Mouse (Mus musculus): ENCODE results near the gene Krtap9-1. TPM values are rescaled to one million over a fixed set of nuclear protein-coding genes. Genes with fewer than 3 reads are reported as not detected.
"Not testable (repeated sequence)": the region's sequence is repeated elsewhere in the genome, so short reads cannot be mapped to it uniquely, and the experiment has no call there.

The Krtap9-1 gene
- not detected in 2 replicates for polyA plus RNA-seq (2015; fragmentation: Nextera tagmentation; extraction: Ambion mirVana)

- ATAC-seq (ENCODE audit: low FRiP score); H3K27me3 ChIP-seq (replicated peaks); H3K4me1 ChIP-seq; H3K27ac ChIP-seq (replicated peaks); H3K36me3 ChIP-seq; H3K4me3 ChIP-seq (replicated peaks); H3K9me3 ChIP-seq (replicated peaks); H3K4me2 ChIP-seq; H3K9ac ChIP-seq (replicated peaks): not testable (repeated sequence)
- WGBS = 77% methylated on average over 1 of the region's 1 CpGs
Measured at GRCm38 (mm10) chr11:99873089-99873488, at the start of gene Krtap9-1. TSS of gene Krtap9-1 (plus strand) at chr11:99873389.

- Histone ChIP-seq H3K27ac (replicated peaks) (no peak within 1 kb of the TSS), H3K4me3 (replicated peaks) (no peak within 1 kb of the TSS), H3K4me2 (no peak within 1 kb of the TSS), H3K4me1 (no peaks in the 10 kb centered on the region), H3K9ac (replicated peaks) (no peak within 1 kb of the TSS), H3K27me3 (replicated peaks) (no peaks in the 10 kb centered on the region), H3K9me3 (replicated peaks) (no peaks in the 10 kb centered on the region), H3K36me3 (no peaks in the 10 kb centered on the region)
- WGBS = 78% methylated on average over 1 of the region's 1 CpGs
- ATAC-seq (ENCODE audit: low FRiP score) = no peak
Measured at GRCm38 (mm10) chr11:99837966-99838365, 35.2 kb upstream of the Krtap9-1 start, which contains the start of gene 2300003K06Rik. TSS of gene 2300003K06Rik (minus strand) at chr11:99838066.

GRCm38 (mm10) chr11:99842185-99842584 lies 31.0 kb upstream of the Krtap9-1 start:
- Histone ChIP-seq H3K27me3 (replicated peaks) (no peaks in the 10 kb centered on the region), H3K4me3 (replicated peaks) (no peak overlapping the region), H3K4me1 (no peaks in the 10 kb centered on the region), H3K27ac (replicated peaks) (no peak overlapping the region), H3K36me3 (no peaks in the 10 kb centered on the region), H3K9me3 (replicated peaks) (no peaks in the 10 kb centered on the region), H3K9ac (replicated peaks) (no peak overlapping the region), H3K4me2 (no peak overlapping the region)
- 32% methylated on average over 1 of the region's 1 CpGs for WGBS
- no peak for ATAC-seq (ENCODE audit: low FRiP score)

GRCm38 (mm10) chr11:99846746-99847145 lies 26.4 kb upstream of the Krtap9-1 start:
- Histone ChIP-seq H3K4me1 (no peaks in the 10 kb centered on the region), H3K9ac (replicated peaks) (no peak overlapping the region), H3K4me2 (no peak overlapping the region), H3K9me3 (replicated peaks) (no peaks in the 10 kb centered on the region), H3K4me3 (replicated peaks) (no peak overlapping the region), H3K36me3 (no peaks in the 10 kb centered on the region), H3K27me3 (replicated peaks) (no peaks in the 10 kb centered on the region), H3K27ac (replicated peaks) (no peak overlapping the region)
- 98% methylated on average over 2 of the region's 2 CpGs for WGBS
- no peak for ATAC-seq (ENCODE audit: low FRiP score)

- no peak for ATAC-seq (ENCODE audit: low FRiP score)
- no peak within 1 kb of the TSS for H3K27ac ChIP-seq (replicated peaks)
- no peak within 1 kb of the TSS for H3K9ac ChIP-seq (replicated peaks)
- H3K27me3 ChIP-seq (replicated peaks) = no peaks in the 10 kb centered on the region
- no peaks in the 10 kb centered on the region for H3K36me3 ChIP-seq
- no peaks in the 10 kb centered on the region for H3K9me3 ChIP-seq (replicated peaks)
- H3K4me2 ChIP-seq = no peak within 1 kb of the TSS
- no peak within 1 kb of the TSS for H3K4me3 ChIP-seq (replicated peaks)
- no peaks in the 10 kb centered on the region for H3K4me1 ChIP-seq
Measured at GRCm38 (mm10) chr11:99851508-99851907, 21.7 kb upstream of the Krtap9-1 start, which contains the start of gene Krtap4-16. TSS of gene Krtap4-16 (minus strand) at chr11:99851608.

- no peak overlapping the region for H3K27ac ChIP-seq (replicated peaks)
- H3K9ac ChIP-seq (replicated peaks) = no peak overlapping the region
- H3K9me3 ChIP-seq (replicated peaks) = no peaks in the 10 kb centered on the region
- H3K4me1 ChIP-seq = no peaks in the 10 kb centered on the region
- ATAC-seq (ENCODE audit: low FRiP score) = no peak
- H3K27me3 ChIP-seq (replicated peaks) = no peaks in the 10 kb centered on the region
- no peak overlapping the region for H3K4me2 ChIP-seq
- H3K4me3 ChIP-seq (replicated peaks) = no peak overlapping the region
- 57% methylated on average over 3 of the region's 3 CpGs for WGBS
- H3K36me3 ChIP-seq = no peaks in the 10 kb centered on the region
Measured at GRCm38 (mm10) chr11:99854121-99854520, 19.1 kb upstream of the Krtap9-1 start.

GRCm38 (mm10) chr11:99857617-99858016 lies 15.6 kb upstream of the Krtap9-1 start, which contains the start of gene Gm11568:
TSS of gene Gm11568 (plus strand) at chr11:99857917.
- H3K4me2 ChIP-seq = no peak within 1 kb of the TSS
- ATAC-seq (ENCODE audit: low FRiP score) = no peak
- no peak within 1 kb of the TSS for H3K4me3 ChIP-seq (replicated peaks)
- no peaks in the 10 kb centered on the region for H3K4me1 ChIP-seq
- WGBS = 93% methylated on average over 2 of the region's 2 CpGs
- H3K9me3 ChIP-seq (replicated peaks) = no peaks in the 10 kb centered on the region
- H3K27ac ChIP-seq (replicated peaks) = no peak within 1 kb of the TSS
- H3K27me3 ChIP-seq (replicated peaks) = no peaks in the 10 kb centered on the region
- H3K9ac ChIP-seq (replicated peaks) = no peak within 1 kb of the TSS
- no peaks in the 10 kb centered on the region for H3K36me3 ChIP-seq

GRCm38 (mm10) chr11:99858761-99859160 lies 14.4 kb upstream of the Krtap9-1 start:
- no peak overlapping the region for H3K4me3 ChIP-seq (replicated peaks)
- H3K27ac ChIP-seq (replicated peaks) = no peak overlapping the region
- WGBS = 83% methylated on average over 2 of the region's 2 CpGs
- H3K4me1 ChIP-seq = no peaks in the 10 kb centered on the region
- no peak overlapping the region for H3K9ac ChIP-seq (replicated peaks)
- ATAC-seq (ENCODE audit: low FRiP score) = no peak
- no peaks in the 10 kb centered on the region for H3K27me3 ChIP-seq (replicated peaks)
- H3K9me3 ChIP-seq (replicated peaks) = no peaks in the 10 kb centered on the region
- H3K36me3 ChIP-seq = no peaks in the 10 kb centered on the region
- no peak overlapping the region for H3K4me2 ChIP-seq

GRCm38 (mm10) chr11:99864176-99864575 lies 9.0 kb upstream of the Krtap9-1 start, which contains the start of gene Gm11559:
TSS of gene Gm11559 (plus strand) at chr11:99864476.
- WGBS = 74% methylated on average over 1 of the region's 1 CpGs
- not testable (repeated sequence) for H3K9ac ChIP-seq (replicated peaks); H3K4me2 ChIP-seq; H3K9me3 ChIP-seq (replicated peaks); H3K36me3 ChIP-seq; ATAC-seq (ENCODE audit: low FRiP score); H3K4me3 ChIP-seq (replicated peaks); H3K4me1 ChIP-seq; H3K27me3 ChIP-seq (replicated peaks); H3K27ac ChIP-seq (replicated peaks)

- H3K9ac ChIP-seq (replicated peaks); H3K4me2 ChIP-seq; ATAC-seq (ENCODE audit: low FRiP score); H3K27ac ChIP-seq (replicated peaks); H3K36me3 ChIP-seq; H3K4me1 ChIP-seq; H3K9me3 ChIP-seq (replicated peaks); H3K4me3 ChIP-seq (replicated peaks); H3K27me3 ChIP-seq (replicated peaks): not testable (repeated sequence)
- 64% methylated on average over 1 of the region's 1 CpGs for WGBS
Measured at GRCm38 (mm10) chr11:99878887-99879286, 5.7 kb downstream of the Krtap9-1 start, which contains the start of gene Gm11567. TSS of gene Gm11567 (plus strand) at chr11:99879187.

- H3K4me2 ChIP-seq = no peak within 1 kb of the TSS
- no peak within 1 kb of the TSS for H3K9ac ChIP-seq (replicated peaks)
- no peak within 1 kb of the TSS for H3K4me3 ChIP-seq (replicated peaks)
- no peaks in the 10 kb centered on the region for H3K9me3 ChIP-seq (replicated peaks)
- H3K4me1 ChIP-seq = no peaks in the 10 kb centered on the region
- no peaks in the 10 kb centered on the region for H3K36me3 ChIP-seq
- no peaks in the 10 kb centered on the region for H3K27me3 ChIP-seq (replicated peaks)
- ATAC-seq (ENCODE audit: low FRiP score) = no peak
- H3K27ac ChIP-seq (replicated peaks) = no peak within 1 kb of the TSS
- WGBS = 89% methylated on average over 2 of the region's 2 CpGs
Measured at GRCm38 (mm10) chr11:99907620-99908019, 34.4 kb downstream of the Krtap9-1 start, which contains the start of gene Krtap31-1. TSS of gene Krtap31-1 (plus strand) at chr11:99907920.

- 96% methylated on average over 3 of the region's 3 CpGs for WGBS
- Histone ChIP-seq H3K9ac (replicated peaks) (no peak within 1 kb of the TSS), H3K4me3 (replicated peaks) (no peak within 1 kb of the TSS), H3K27ac (replicated peaks) (no peak within 1 kb of the TSS), H3K4me1 (no peaks in the 10 kb centered on the region), H3K27me3 (replicated peaks) (no peaks in the 10 kb centered on the region), H3K36me3 (no peaks in the 10 kb centered on the region), H3K4me2 (no peak within 1 kb of the TSS), H3K9me3 (replicated peaks) (no peaks in the 10 kb centered on the region)
- ATAC-seq (ENCODE audit: low FRiP score) = no peak
Measured at GRCm38 (mm10) chr11:99914451-99914850, 41.3 kb downstream of the Krtap9-1 start, which contains the start of gene Gm11565. TSS of gene Gm11565 (plus strand) at chr11:99914751.
